Mouse (Mus musculus) spleen, postnatal 10 days (tissue): Measurements from ENCODE around the gene Bax.
A peak's percentile ranks its signal among the peaks of the same experiment; 100 is the strongest.
"Not testable (repeated sequence)": the region's sequence is repeated elsewhere in the genome, so short reads cannot be mapped to it uniquely, and the experiment has no call there.

Experiments
- DNase-seq, 2 experiments: peaks; one replicate each; pipeline ENCODE4 v3.0.0; 2021 to 2022; ENCODE audit warnings: low spot score in 2 of 2

Bax gene

GRCm38 (mm10) chr7:45481374-45481927 is 14.8 kb upstream of the Bax start, which contains the start of gene Tulp2:
Gene Tulp2, plus strand, starts transcription at chr7:45481877.
- DNase-seq = peak; percentile 57 to 80

- DNase-seq = not testable (repeated sequence)
These were observed 13.6 kb upstream of the Bax start for GRCm38 (mm10) chr7:45480310-45480709.

GRCm38 (mm10) chr7:45478774-45479173 is 12.1 kb upstream of the Bax start:
- DNase-seq = no peak

GRCm38 (mm10) chr7:45477003-45477402 is 10.3 kb upstream of the Bax start:
- DNase-seq = peak; percentile 45 to 80

GRCm38 (mm10) chr7:45476453-45476852 is 9.8 kb upstream of the Bax start:
- no peak for DNase-seq

- DNase-seq = no peak
These were observed 8.7 kb upstream of the Bax start for GRCm38 (mm10) chr7:45475291-45475969.

- peak; percentile 79 to 90 for DNase-seq
These were observed 4.2 kb upstream of the Bax start for GRCm38 (mm10) chr7:45470869-45471268.

GRCm38 (mm10) chr7:45467090-45467670 is 482 bp upstream of the Bax start:
- DNase-seq = no peak

- no peak for DNase-seq
These were observed 1.1 kb downstream of the Bax start for GRCm38 (mm10) chr7:45465549-45465948.

- no peak for DNase-seq
These were observed 1.6 kb downstream of the Bax start for GRCm38 (mm10) chr7:45465112-45465511.

GRCm38 (mm10) chr7:45463987-45464778 is 2.5 kb downstream of the Bax start:
- DNase-seq = no peak

- not testable (repeated sequence) for DNase-seq
These were observed 3.8 kb downstream of the Bax start for GRCm38 (mm10) chr7:45462868-45463267.

- no peak for DNase-seq
These were observed 4.4 kb downstream of the Bax start for GRCm38 (mm10) chr7:45462325-45462724.

GRCm38 (mm10) chr7:45461781-45462180 is 4.9 kb downstream of the Bax start:
- no peak for DNase-seq

- no peak for DNase-seq
These were observed 5.4 kb downstream of the Bax start for GRCm38 (mm10) chr7:45461326-45461725.

- peak; percentile 82 to 90 for DNase-seq
These were observed 5.8 kb downstream of the Bax start for GRCm38 (mm10) chr7:45460860-45461314.

GRCm38 (mm10) chr7:45460377-45460776 is 6.3 kb downstream of the Bax start:
- DNase-seq = peak; percentile 49 to 55

- DNase-seq = peak; percentile 89 to 95
These were observed 7.0 kb downstream of the Bax start, which contains the start of gene Ftl1 for GRCm38 (mm10) chr7:45459564-45460140. Gene Ftl1, minus strand, starts transcription at chr7:45459884.

GRCm38 (mm10) chr7:45458748-45459563 is 7.7 kb downstream of the Bax start:
- DNase-seq = peak; percentile 78 to 90

- DNase-seq = no peak
These were observed 9.3 kb downstream of the Bax start for GRCm38 (mm10) chr7:45457204-45458060.
